Mouse (Mus musculus) mouse embryonic stem cell (cell line): ENCODE measurements around the gene Mid1.

Experiments used
- in situ Hi-C, 2 experiments: fragments of 300-500 bp; cut with MboI; formaldehyde crosslinking; loops; 1 replicate in 1 of 2; 3 replicates in 1 of 2; pipeline ENCODE4 v1.14.3; 2019 to 2020; ENCODE audit warnings: low sequenced_read_pairs in 2 of 2, low pct_unique_long_range_greater_than_20kb in 1 of 2, mixed read lengths in 1 of 2; ENCODE audit not compliant: unreplicated experiment in 1 of 2

Mid1 gene

DNA sequence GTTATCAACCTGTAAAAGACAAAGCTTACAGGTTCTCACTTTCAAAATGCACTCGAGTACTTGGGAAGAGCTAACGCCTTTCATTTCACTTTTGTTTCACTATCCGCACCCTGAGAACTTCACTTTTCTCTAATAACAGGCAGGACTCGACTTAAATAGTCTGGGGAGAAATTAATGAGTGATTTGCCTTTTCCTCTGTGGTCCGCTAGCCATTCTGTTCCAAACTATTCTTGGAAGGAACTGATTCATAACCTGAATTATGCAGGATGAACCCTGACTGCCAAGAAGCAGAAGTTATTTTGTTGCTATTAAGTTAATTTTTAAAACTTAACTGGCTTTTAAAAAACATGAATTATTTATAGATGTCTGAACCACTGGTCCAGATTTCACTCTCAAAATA is 120.8 kb downstream of the Mid1 start:
- in situ Hi-C loops: no loop called here

DNA sequence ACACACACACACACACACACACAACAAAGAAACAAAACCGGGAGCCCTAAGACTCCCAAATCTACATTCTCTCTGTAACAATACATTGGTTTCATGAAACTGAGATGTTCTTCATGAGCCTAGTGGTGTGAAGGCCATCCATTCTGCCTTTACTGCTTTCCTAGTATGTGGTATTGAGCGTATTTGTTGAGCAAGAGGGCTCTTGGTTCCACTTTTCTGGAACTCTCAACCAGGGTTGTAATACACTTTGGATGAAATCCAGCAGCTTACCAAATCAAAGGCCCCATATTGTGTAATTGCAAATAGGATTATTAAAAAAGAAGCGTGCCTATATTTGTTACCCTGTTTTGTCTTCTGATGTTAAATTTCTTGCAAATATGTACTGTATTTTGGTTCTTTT is 122.7 kb downstream of the Mid1 start:
- in situ Hi-C loops: no loop called here

DNA sequence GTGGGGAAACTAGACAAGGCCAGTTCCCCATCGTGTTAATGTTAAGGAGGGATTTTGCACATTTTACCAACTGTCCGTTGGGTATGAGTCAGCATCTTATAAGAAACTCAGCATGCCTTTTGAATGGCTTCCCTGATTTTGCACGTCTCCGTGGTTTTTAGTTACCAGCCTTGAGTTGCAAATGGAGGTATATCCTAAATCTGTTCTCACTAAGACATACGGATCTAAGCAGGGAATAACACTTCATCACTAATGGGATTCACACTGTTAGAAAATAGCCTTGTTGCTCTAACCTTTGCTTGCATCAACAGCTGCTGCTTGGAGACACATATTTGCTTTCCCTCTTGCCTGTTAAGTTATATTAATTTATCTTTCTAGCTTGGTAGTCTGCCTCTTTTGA is 126.3 kb downstream of the Mid1 start:
- in situ Hi-C loops: loop anchor here in 1 of 2 experiments (10.0 kb wide), 1 partner anchor 63 kb away; no protein-coding TSS in a partner anchor

DNA sequence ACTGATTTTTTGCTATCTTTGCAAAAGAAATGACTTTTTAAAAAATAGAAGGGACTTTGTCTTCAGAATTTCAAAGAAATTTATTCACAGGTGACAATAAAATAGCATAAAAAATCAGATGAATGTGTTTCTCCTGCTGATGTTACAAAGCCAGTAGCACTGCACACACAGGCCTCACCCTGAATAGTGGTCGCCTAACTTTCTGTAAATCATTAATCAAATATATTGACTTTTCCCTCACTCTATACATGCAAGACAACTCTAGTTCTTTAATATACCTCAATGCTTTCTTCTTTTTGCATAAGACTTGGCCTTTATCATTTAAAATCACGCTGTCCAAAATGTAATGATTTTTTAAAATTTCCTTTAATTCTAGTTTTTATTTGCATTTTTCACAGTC is 126.8 kb downstream of the Mid1 start:
- in situ Hi-C loops: loop anchor here in 1 of 2 experiments (10.0 kb wide), 1 partner anchor 63 kb away; no protein-coding TSS in a partner anchor

DNA sequence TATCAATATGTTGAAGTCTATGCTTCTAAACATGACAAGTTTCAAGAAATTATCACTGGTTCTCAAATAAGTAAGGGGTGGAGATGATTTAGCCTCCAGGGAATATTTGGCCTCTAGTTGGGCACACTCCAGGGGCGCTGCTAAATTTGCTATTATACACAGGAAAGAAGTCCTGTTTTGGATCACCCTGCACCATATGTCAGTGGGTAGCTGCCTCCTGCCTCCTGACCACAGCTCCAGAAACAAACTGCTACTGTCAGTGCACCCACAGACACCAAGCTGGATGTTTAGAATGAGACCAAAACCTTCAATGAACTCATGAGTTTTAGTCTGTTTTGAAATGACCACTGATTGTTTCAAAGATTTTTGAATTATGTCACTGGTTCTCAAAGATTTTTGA is 128.7 kb downstream of the Mid1 start:
- in situ Hi-C loops: loop anchor here in 1 of 2 experiments (10.0 kb wide), 1 partner anchor 61 kb away; no protein-coding TSS in a partner anchor

DNA sequence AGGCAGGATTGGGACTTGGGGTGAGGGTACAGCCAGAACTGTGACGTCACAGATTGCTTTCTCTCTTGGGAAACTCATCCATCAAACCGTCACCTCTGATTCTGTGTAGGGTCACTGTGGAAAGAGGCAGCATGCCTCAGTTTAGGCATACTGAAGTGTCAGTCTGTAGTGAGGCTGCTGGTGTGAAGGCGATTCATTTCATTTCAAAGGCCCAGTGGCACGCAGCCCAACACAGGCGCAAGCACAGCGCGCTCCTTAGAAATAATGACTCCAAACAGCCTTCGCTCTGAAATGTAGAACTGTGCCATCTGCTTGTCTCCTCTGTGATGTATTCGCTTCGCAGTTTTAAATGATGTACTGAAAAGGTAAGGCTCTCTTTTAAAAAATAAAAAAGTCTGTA is 141.9 kb downstream of the Mid1 start:
- in situ Hi-C loops: no loop called here

DNA sequence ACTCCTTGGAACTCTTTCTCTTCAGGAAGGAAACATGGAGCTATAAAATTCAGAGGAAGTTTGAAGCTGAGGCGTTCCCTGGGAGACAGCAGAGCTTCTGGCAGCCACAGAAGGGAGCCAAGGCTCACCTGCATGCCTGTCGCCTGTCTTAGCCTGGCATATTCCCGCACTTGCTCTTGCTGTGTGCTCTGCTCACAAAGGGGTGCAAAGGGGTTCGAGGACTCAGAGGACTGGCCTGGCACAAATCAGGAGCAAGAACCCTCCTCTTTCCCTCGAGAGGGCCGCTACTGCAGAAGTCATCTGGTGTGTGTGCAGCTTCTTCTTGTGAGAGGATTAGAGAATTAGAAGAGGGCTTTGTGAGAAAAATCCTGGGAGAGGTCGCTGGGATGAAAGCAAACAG is 142.7 kb downstream of the Mid1 start:
- in situ Hi-C loops: no loop called here

DNA sequence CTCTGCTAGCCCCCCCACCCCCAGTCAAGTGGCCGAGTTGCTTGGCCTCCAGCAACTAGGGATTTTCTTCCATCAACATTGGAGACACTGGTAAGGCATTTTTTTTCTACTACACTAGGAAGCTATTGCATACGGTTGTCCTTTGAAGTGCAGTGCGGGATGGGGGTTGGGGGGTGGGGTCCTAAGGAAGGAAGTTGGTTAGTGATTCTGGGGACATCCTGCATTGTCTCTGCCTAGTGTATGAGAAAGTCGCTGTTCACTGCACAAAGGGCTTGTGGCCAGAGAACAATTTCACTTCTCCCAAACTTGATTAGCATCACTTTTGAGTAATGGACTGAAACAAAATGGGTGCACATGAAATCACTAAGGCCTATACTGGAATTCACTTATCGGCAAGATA is 143.1 kb downstream of the Mid1 start:
- in situ Hi-C loops: no loop called here

DNA sequence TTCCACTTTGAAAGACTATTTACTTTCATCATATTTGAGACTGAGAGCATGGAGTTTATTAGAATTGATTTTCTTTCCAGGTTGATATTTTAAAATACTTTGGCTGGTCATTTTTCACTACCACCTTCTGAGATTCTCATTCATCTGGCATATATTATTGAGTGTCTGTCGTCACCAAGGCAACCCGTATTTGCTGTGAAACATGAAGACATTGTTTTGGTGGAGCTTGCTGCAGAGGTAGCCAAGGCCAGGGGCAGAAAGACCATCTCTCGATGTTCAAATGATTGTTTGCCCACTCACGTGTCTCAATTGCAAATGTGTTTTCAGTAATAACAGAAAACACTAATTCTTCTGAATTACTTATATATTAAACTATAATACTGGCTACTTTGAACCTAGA is 145.1 kb downstream of the Mid1 start:
- in situ Hi-C loops: no loop called here

DNA sequence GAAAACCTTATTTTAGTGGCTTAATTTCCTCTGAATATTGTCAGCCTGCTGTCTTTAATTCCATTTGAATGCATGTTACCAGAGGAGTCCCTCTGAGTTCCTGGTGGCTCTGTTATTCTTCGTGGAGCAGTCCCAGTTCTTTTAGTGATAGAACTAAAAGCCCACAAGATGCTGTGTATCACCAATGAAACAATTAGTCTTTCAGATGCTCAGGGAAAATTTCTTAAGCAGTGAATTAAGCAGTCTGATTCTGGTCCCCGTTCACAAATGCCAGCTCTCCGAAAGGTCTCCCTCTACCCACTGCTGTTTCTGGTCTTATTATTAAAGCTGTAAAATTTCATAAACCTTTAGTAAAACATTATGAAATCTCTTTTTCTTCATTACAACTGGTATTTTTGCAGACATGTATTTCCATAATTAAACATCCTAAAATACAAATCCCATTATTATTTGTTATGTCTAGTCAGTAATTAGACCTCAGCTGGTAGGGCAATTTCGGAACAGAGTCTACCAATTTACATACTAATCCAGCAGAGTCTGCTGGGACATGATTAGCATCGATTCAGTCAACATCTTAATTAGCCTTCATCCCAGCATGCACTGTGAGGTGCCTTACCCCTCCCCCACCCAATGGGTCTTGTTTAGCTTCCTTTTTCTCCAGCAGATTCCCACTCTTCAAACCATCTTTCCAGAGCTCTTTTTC is 153.1 kb downstream of the Mid1 start:
- in situ Hi-C loops: no loop called here

DNA sequence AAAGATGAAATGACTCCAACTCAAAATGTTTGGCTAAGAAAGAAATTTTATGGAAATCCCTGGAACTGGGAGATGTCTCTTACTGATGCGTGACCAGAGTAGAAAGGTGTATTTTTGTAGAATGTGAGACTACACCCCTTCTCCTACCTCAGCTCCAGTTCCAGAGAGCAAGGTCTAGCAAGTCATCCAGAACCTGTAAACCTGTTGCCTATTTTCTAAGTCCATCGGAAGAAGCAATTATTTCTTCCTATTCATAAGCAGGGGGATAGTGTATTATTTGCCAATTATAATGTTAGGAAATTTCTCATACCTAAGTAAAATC is 153.6 kb downstream of the Mid1 start:
- in situ Hi-C loops: no loop called here

DNA sequence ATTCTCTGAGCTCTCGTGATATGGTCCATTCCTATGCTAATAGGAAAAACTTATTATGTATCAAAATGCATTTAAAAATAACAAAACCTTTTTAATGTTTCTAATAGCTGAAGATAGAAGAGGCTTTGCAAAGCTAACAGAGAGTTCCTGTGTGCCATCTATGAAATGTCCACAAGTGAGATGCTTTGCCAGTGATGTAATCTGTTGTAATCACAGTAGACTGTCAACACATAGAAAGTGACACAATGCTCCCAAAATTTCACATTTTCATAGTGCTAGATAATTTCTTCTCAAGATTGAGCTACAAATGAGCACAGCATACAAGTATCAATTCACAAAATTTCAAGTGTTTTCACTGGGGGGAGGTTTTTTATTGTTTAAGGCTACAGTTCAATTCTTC is 158.3 kb downstream of the Mid1 start:
- in situ Hi-C loops: no loop called here

DNA sequence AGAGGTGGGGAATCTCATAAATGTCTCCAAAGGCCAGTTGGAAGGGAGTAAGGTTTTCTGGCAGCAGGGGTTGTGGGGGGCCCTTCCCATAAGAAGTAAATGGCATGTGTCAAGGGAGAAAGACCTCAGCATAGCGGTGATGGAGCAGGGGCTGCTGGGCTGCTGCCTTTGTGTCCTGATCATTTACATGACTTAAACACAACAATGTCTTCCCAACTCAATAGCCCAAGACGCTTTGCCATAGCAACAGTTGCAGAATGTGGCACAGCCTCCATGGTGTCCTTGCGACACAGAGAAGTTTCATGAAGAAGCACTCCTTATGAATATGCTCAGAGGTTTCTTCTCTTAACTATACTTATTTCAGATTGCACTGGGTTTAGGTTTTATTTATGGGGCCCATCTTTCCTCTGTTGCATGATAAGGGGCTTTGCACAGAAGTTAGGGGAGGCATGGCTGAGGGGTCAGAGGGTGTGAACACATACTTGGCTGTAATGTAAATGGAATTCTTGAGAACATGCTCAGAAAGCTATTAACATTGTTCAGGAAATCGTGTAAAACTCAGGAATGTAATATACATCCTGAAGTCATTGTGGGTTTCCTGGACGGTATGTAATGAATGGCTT is 159.3 kb downstream of the Mid1 start:
- in situ Hi-C loops: no loop called here

DNA sequence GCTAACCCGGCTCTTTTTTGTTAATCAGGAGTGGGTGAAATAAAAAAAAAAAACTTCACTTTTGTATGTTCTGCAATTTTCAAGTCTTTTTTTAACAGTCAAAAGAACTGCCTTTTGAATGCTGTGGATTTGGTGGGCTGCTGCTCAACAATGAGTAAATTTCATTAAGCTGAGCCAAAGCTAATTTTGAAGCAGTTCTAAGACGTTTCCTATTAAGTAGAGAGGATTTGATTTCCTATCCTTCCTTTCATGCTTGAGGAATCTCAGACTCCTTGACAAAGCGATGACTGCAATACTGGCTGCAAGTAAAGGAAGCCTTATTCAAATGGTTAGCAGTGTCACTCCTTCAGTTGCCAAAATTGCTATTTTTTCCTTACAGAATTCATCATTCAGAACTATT is 161.2 kb downstream of the Mid1 start:
- in situ Hi-C loops: no loop called here

DNA sequence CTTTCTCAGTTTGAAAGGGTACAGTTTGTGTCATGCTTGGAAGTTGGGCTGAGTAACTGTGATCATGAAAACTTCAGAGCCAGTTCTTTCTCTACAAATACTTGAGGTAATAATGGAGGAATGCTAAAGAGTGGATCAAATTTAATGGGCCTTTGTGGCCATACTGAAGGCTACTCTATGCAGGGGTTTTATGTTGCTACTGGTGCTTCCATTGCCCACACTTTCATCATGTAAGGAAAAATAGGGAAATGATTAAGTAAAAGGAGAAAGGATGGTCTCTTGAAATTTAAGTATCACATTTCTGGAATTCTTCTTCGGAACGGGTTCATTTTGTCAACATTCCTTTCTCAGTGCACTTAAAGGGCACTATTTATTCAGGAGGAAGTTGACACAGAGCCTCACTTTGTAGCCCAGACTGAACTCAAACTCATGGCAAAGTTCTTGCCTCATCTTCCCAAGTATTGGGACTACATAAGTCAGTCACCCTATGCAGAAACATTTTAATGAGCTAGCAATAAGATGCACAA is 176.3 kb downstream of the Mid1 start:
- in situ Hi-C loops: no loop called here

DNA sequence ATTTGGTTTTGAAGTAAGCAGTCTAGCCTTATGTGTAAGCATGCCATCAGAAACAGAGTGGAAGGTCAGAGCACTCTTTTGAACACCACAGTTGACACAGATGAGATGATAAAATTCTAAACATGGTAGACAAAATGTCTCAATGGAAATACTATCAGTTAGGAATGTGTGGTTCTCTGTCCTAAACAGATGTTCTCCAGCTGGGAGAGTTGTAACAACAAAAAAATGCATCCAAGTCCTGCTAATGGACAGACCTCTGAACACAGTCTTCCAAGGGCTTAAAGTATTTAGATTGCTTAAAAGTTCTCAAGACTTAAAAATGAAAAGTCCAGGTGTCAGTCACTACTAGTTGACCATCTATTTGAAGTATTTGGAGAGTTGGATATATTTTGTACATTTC is 177.4 kb downstream of the Mid1 start:
- in situ Hi-C loops: no loop called here

DNA sequence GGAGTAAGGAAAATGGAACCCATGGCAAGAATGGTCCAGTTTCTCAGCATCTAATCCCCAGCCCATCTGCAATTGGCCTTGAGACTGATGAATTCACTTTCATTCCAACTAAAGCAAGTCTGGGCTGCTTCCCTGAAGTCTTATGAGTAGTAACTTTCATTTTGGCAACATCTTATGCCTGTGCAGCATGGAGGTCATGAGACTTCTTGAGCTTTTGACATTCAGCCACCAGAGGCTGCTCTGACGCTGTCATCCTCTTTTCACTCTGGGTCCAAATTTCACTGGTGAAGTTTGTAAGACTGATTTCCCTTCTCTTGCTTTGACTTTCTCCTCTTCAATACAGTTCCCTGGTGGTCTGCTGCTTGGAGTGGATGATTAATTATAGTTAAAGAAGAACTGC is 177.8 kb downstream of the Mid1 start:
- in situ Hi-C loops: no loop called here

DNA sequence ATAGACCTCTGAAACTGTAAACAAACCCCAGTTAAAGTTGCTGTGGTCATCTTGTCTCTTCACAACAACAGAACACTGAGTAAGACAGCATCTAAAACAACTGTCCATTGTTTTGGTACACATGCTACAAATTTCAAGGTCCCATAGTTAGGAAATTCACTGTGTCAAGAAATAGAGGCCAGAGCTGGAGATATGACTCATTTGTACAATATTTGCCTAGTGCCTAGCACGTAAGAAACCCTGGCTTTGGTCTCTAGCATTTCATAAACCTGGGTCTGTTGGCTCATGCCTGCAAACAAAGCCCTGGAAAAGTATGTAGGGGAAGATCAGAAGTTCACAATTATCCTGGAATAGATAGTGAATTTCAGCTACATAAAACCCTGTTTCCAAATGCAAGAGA is 178.8 kb downstream of the Mid1 start:
- in situ Hi-C loops: no loop called here

DNA sequence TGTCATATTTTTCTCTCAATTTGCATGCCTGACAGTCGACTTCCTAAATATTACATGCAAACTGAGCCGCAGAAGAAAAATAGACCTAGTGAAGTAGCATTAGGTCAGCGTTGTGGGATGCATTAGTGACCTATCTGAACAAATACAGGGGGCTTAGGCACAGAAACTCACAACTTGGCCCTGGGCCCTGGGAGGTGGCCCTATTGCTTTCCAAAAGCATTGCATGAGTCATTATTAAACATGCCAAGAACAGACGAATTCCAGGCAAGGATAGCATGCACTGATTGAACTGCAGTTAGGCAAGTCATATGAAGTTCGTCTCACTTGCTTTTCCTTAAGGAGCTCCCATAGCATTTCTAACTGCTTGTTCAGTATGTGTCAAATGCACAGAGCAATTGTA is 183.2 kb downstream of the Mid1 start:
- in situ Hi-C loops: no loop called here

DNA sequence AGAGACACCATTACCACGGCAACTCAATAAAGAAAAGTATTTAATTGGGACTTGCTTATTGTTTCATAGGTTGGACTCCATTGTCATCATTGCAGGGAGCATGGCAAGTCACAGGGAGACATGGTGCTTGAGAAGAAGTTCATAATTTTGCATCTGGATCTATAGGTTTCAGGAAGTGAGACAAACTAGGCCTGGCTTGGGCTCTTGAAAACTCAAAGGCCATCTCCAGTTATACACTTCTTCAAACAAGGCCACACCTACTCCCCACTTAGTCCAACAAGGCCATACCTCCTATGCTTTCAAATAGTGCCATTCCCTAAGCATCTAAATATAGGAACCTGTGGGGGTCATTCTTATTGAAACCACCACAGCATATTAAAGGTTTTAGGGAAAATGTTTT is 189.5 kb downstream of the Mid1 start:
- in situ Hi-C loops: loop anchor here in 1 of 2 experiments (10.0 kb wide), 1 partner anchor 60 kb away; no protein-coding TSS in a partner anchor
